Mouse (Mus musculus): ENCODE measurements around the gene Pithd1.

The Pithd1 gene

GRCm38 (mm10) chr4:135926861-135927260 lies 60.2 kb downstream of the Pithd1 start:
- no peak for DNase-seq

GRCm38 (mm10) chr4:135926195-135926808 lies 60.8 kb downstream of the Pithd1 start:
- no peak for DNase-seq

All from right cerebral cortex, postnatal 14 days (tissue).